Mouse (Mus musculus): ENCODE measurements around the gene Gdpd5. TPM values are rescaled to one million over a fixed set of nuclear protein-coding genes. Genes with fewer than 3 reads are reported as not detected.
"Not testable (repeated sequence)": the region's sequence is repeated elsewhere in the genome, so short reads cannot be mapped to it uniquely, and the experiment has no call there.

The Gdpd5 gene
- total and polyA plus RNA-seq, 3 experiments, result 21.5 to 30.7 (median 26.3) TPM

- peak overlapping the region; percentile 84 for H3K27ac ChIP-seq
- no peaks in the 10 kb centered on the region for H3K27me3 ChIP-seq (ENCODE audit: control insufficient read depth, insufficient read depth, low read length)
- no peaks in the 10 kb centered on the region for H3K79me2 ChIP-seq (replicated peaks; ENCODE audit: control insufficient read depth, insufficient read depth, low read length)
- peak overlapping the region; percentile 38 for H3K9ac ChIP-seq (ENCODE audit: low read depth, low read length)
- 16% methylated on average over 10 of the region's 10 CpGs for WGBS
- intact Hi-C loops (cut with DNase I), result no loop called here
- H3K36me3 ChIP-seq (ENCODE audit: control insufficient read depth, insufficient read depth, low read length), result no peaks in the 10 kb centered on the region
- DNase-seq, result peak; percentile 84 to 92
- TF ChIP-seq CTCF (IDR thresholded peaks at IDR 0.05) (no peak), POLR2A (IDR thresholded peaks at IDR 0.05; ENCODE audit: insufficient read depth, low read depth, low read length) (peak; percentile 77), EP300 (IDR thresholded peaks at IDR 0.05; ENCODE audit: insufficient read depth, low read depth, low read length) (peak; percentile 7; the same call in 1 of the 2 replicates)
- no peak overlapping the region for H3K4me3 ChIP-seq
- H3K4me1 ChIP-seq (ENCODE audit: control insufficient read depth, insufficient read depth, low read length), result peaks cover 30% of the 10 kb centered on the region
These were observed 21.0 kb upstream of the Gdpd5 start for GRCm38 (mm10) chr7:99360021-99360802.

GRCm38 (mm10) chr7:99360803-99361414 lies 20.3 kb upstream of the Gdpd5 start:
- Histone ChIP-seq H3K27ac (peak overlapping the region; percentile 53), H3K4me1 (ENCODE audit: control insufficient read depth, insufficient read depth, low read length) (peaks cover 25% of the 10 kb centered on the region), H3K9ac (ENCODE audit: low read depth, low read length) (no peak overlapping the region), H3K27me3 (ENCODE audit: control insufficient read depth, insufficient read depth, low read length) (no peaks in the 10 kb centered on the region), H3K79me2 (replicated peaks; ENCODE audit: control insufficient read depth, insufficient read depth, low read length) (no peaks in the 10 kb centered on the region), H3K36me3 (ENCODE audit: control insufficient read depth, insufficient read depth, low read length) (no peaks in the 10 kb centered on the region), H3K4me3 (no peak overlapping the region)
- TF ChIP-seq CTCF (IDR thresholded peaks at IDR 0.05) (no peak), EP300 (IDR thresholded peaks at IDR 0.05; ENCODE audit: insufficient read depth, low read depth, low read length) (no peak), POLR2A (IDR thresholded peaks at IDR 0.05; ENCODE audit: insufficient read depth, low read depth, low read length) (no peak)
- DNase-seq, result no peak
- intact Hi-C loops (cut with DNase I), result loop anchor here (1.0 kb wide), 1 partner anchor 20 kb away; the partner anchor contains the start of gene Gdpd5
- WGBS, result 47% methylated on average over 8 of the region's 8 CpGs

DNA sequence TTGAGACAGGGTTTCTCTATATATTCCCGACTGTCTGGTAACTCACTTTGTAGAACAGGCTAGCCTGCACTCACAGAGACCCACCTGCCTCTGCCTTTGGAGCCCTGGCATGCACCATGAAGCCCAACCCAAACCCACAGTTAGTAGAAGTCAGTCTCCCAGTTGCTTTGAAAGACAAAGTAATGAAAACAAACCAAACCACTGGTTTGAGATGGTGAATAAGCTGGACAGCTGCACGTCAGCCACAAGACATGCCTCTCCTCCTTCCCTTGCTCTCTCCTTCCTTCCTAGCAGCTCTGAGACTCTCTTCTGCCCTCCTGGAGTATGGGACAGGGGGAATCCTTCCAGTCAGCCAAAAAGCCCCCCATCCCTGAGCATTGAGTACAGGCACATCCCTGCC lies 19.1 kb upstream of the Gdpd5 start:
- no peak for DNase-seq
- H3K4me1 ChIP-seq (ENCODE audit: control insufficient read depth, insufficient read depth, low read length), result peaks cover 14% of the 10 kb centered on the region
- H3K27ac ChIP-seq, result no peak overlapping the region
- H3K36me3 ChIP-seq (ENCODE audit: control insufficient read depth, insufficient read depth, low read length), result no peaks in the 10 kb centered on the region
- TF ChIP-seq EP300 (IDR thresholded peaks at IDR 0.05; ENCODE audit: insufficient read depth, low read depth, low read length), result no peak
- TF ChIP-seq POLR2A (IDR thresholded peaks at IDR 0.05; ENCODE audit: insufficient read depth, low read depth, low read length), result no peak
- TF ChIP-seq CTCF (IDR thresholded peaks at IDR 0.05), result no peak
- H3K4me3 ChIP-seq, result no peak overlapping the region
- intact Hi-C loops (cut with DNase I), result loop anchor here (2.0 kb wide), 1 partner anchor 13 kb away; no protein-coding TSS in a partner anchor
- no peaks in the 10 kb centered on the region for H3K79me2 ChIP-seq (replicated peaks; ENCODE audit: control insufficient read depth, insufficient read depth, low read length)
- WGBS, result 92% methylated on average over 2 of the region's 2 CpGs
- H3K9ac ChIP-seq (ENCODE audit: low read depth, low read length), result no peak overlapping the region
- no peaks in the 10 kb centered on the region for H3K27me3 ChIP-seq (ENCODE audit: control insufficient read depth, insufficient read depth, low read length)

DNA sequence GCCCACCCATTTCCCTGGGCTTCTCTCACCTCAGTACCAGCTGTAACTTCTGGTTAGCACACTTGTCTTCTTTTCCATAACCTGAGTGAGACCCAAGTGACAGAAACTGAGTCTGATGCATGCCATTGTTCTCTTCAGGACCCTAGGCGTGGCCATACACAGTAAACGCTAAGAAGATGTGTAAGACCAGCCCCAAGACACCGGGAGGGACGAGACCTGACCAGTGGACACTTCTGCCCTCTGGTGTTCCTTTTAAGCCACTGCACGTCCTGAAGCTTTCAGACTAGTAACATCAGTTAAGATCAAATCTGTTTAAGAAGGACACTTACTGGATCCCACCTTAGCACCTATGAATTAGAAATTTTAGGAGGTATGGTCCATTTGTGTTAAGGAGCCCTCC lies 16.1 kb upstream of the Gdpd5 start:
- Histone ChIP-seq H3K4me1 (ENCODE audit: control insufficient read depth, insufficient read depth, low read length) (peaks cover 6% of the 10 kb centered on the region), H3K36me3 (ENCODE audit: control insufficient read depth, insufficient read depth, low read length) (no peaks in the 10 kb centered on the region), H3K27ac (no peak overlapping the region), H3K4me3 (no peak overlapping the region), H3K9ac (ENCODE audit: low read depth, low read length) (no peak overlapping the region), H3K79me2 (replicated peaks; ENCODE audit: control insufficient read depth, insufficient read depth, low read length) (no peaks in the 10 kb centered on the region), H3K27me3 (ENCODE audit: control insufficient read depth, insufficient read depth, low read length) (no peaks in the 10 kb centered on the region)
- intact Hi-C loops (cut with DNase I), result loop anchor here (1.0 kb wide), 1 partner anchor 32 kb away; no protein-coding TSS in a partner anchor
- peak; percentile 66 to 72 for DNase-seq
- under 1% methylated on average over 5 of the region's 5 CpGs for WGBS
- TF ChIP-seq EP300 (IDR thresholded peaks at IDR 0.05; ENCODE audit: insufficient read depth, low read depth, low read length) (peak; percentile 94), CTCF (IDR thresholded peaks at IDR 0.05) (no peak)

DNA sequence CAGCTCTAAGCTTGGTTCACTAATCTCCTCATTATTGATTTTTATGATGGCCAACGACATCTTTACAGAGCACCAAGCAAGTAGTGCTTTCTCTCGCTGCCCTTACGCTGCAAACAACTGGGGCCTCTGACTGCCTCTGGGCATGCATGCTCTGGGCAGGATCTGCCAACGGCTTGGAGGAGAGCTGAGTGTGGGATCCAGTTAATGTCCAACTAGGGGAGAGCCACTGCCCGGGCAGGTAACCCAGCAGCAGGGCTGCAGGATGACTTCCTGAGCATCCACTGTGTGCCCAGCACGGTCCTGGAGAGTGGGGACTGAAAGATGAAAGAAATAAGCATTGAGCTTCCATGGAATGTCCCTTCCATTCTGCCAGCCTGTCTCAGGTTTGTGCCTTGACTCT lies 14.5 kb upstream of the Gdpd5 start:
- WGBS, result 77% methylated on average over 6 of the region's 6 CpGs
- Histone ChIP-seq H3K79me2 (replicated peaks; ENCODE audit: control insufficient read depth, insufficient read depth, low read length) (no peaks in the 10 kb centered on the region), H3K4me3 (no peak overlapping the region), H3K27me3 (ENCODE audit: control insufficient read depth, insufficient read depth, low read length) (no peaks in the 10 kb centered on the region), H3K36me3 (ENCODE audit: control insufficient read depth, insufficient read depth, low read length) (no peaks in the 10 kb centered on the region), H3K9ac (ENCODE audit: low read depth, low read length) (no peak overlapping the region), H3K27ac (no peak overlapping the region), H3K4me1 (ENCODE audit: control insufficient read depth, insufficient read depth, low read length) (peaks cover 1% of the 10 kb centered on the region; the same call in 1 of the 2 replicates)
- DNase-seq, result no peak
- TF ChIP-seq EP300 (IDR thresholded peaks at IDR 0.05; ENCODE audit: insufficient read depth, low read depth, low read length), result no peak
- TF ChIP-seq CTCF (IDR thresholded peaks at IDR 0.05), result no peak
- TF ChIP-seq POLR2A (IDR thresholded peaks at IDR 0.05; ENCODE audit: insufficient read depth, low read depth, low read length), result no peak
- intact Hi-C loops (cut with DNase I), result no loop called here

GRCm38 (mm10) chr7:99374325-99374724 lies 6.9 kb upstream of the Gdpd5 start:
- not testable (repeated sequence) for H3K27ac ChIP-seq; H3K9ac ChIP-seq (ENCODE audit: low read depth, low read length); H3K36me3 ChIP-seq (ENCODE audit: control insufficient read depth, insufficient read depth, low read length); H3K27me3 ChIP-seq (ENCODE audit: control insufficient read depth, insufficient read depth, low read length); H3K4me1 ChIP-seq (ENCODE audit: control insufficient read depth, insufficient read depth, low read length); H3K4me3 ChIP-seq; DNase-seq; H3K79me2 ChIP-seq (replicated peaks; ENCODE audit: control insufficient read depth, insufficient read depth, low read length)
- TF ChIP-seq CTCF (IDR thresholded peaks at IDR 0.05), result peak; percentile 52
- WGBS, result 65% methylated on average over 3 of the region's 3 CpGs
- intact Hi-C loops (cut with DNase I), result loop anchor here (10.0 kb wide), 1 partner anchor 180 kb away; no protein-coding TSS in a partner anchor
